Mouse (Mus musculus) heart, adult 8-10 months (tissue): ENCODE measurements around the gene Gm49396. TPM values are rescaled to one million over a fixed set of nuclear protein-coding genes. Genes with fewer than 3 reads are reported as not detected.

Experiments used
- DNase-seq: peaks from one replicate; pipeline ENCODE4 v3.0.0; 2022; ENCODE audit warnings: low spot score
- microRNA-seq: library from miRNA; unstranded; fragments of <30 nt; microRNA quantifications from one replicate; pipeline ENCODE4 v1.2.0, GENCODE M21; 2022
- total RNA-seq, 4 experiments: library from RNA; stranded (reverse); gene quantifications; 2 replicates each; pipeline ENCODE4 v1.2.4; 2022

Gene Gm49396
- total RNA-seq, 4 experiments from 2014 or later = 0.80 to 1.6 (median 1.2) TPM

- peak; percentile 50 for DNase-seq
Measured at GRCm38 (mm10) chr7:30610043-30610442, 46.9 kb downstream of the Gm49396 start.

GRCm38 (mm10) chr7:30612654-30613402 lies 49.7 kb downstream of the Gm49396 start, which contains the start of gene Upk1a:
Upk1a (minus strand) TSS chr7:30612847.
- DNase-seq = no peak

- no peak for DNase-seq
Measured at GRCm38 (mm10) chr7:30613529-30614112, 50.5 kb downstream of the Gm49396 start.

GRCm38 (mm10) chr7:30614454-30614853 lies 51.3 kb downstream of the Gm49396 start:
- no peak for DNase-seq

GRCm38 (mm10) chr7:30615049-30615760 lies 52.1 kb downstream of the Gm49396 start:
- no peak for DNase-seq

Small RNAs within 50 kb of the gene (microRNA-seq; reads per million reads assigned to microRNA genes)
- gene Gm38670 = 8.7 reads per million, percentile 22 among the genes with 10 or more reads in this experiment
- not detected for gene Mir3569

Other genes with a start within 250 kb of the Gm49396 start
- 1 to 10 TPM in 1 of 4 experiments, under 1 TPM in 3; 0.46 to 1.9 (median 0.76) TPM for gene Syne4, start 248.5 kb upstream of the Gm49396 start, total RNA-seq
- gene E130208F15Rik, start 241.6 kb upstream of the Gm49396 start, total RNA-seq = 1 to 10 TPM in 1 of 4 experiments, under 1 TPM in 3; 0.62 to 1.2 (median 0.79) TPM
- gene Sdhaf1, start 239.4 kb upstream of the Gm49396 start, total RNA-seq = 10 to 100 TPM; 14.0 to 16.2 (median 15.1) TPM
- 1 to 10 TPM; 1.3 to 2.4 (median 1.6) TPM for gene Lrfn3, start 200.6 kb upstream of the Gm49396 start, total RNA-seq
- gene Tyrobp, start 149.6 kb upstream of the Gm49396 start, total RNA-seq = 10 to 100 TPM; 13.5 to 26.2 (median 16.5) TPM
- gene Hcst, start 143.5 kb upstream of the Gm49396 start, total RNA-seq = not detected
- gene Nfkbid, start 141.6 kb upstream of the Gm49396 start, total RNA-seq = under 1 TPM in 3 of 4 experiments, not detected in 1; 0.12 to 0.46 (median 0.28) TPM
- gene Aplp1, start 117.8 kb upstream of the Gm49396 start, total RNA-seq = 1 to 10 TPM; 3.2 to 4.2 (median 3.6) TPM
- not detected for gene Kirrel2, start 105.7 kb upstream of the Gm49396 start, total RNA-seq
- not detected for gene Nphs1, start 105.0 kb upstream of the Gm49396 start, total RNA-seq
- gene Prodh2, start 69.7 kb upstream of the Gm49396 start, total RNA-seq = not detected
- gene Arhgap33, start 28.3 kb upstream of the Gm49396 start, total RNA-seq = under 1 TPM; 0.32 to 0.60 (median 0.36) TPM
- gene Hspb6, start 11.2 kb upstream of the Gm49396 start, total RNA-seq = 1,000 to 10,000 TPM in 1 of 4 experiments, 100 to 1,000 TPM in 3; 852 to 1,087 (median 985) TPM
- gene Proser3, start 11.0 kb upstream of the Gm49396 start, total RNA-seq = 1 to 10 TPM; 3.1 to 4.5 (median 3.9) TPM
- gene Lin37, start 3.5 kb upstream of the Gm49396 start, total RNA-seq = 10 to 100 TPM; 13.5 to 21.0 (median 14.6) TPM
- gene U2af1l4, start within 50 bp of the Gm49396 start, total RNA-seq = 10 to 100 TPM; 62.1 to 70.3 (median 67.2) TPM
- 10 to 100 TPM; 82.2 to 90.7 (median 88.5) TPM for gene Psenen, start 283 bp downstream of the Gm49396 start, total RNA-seq
- 1 to 10 TPM in 3 of 4 experiments, not detected in 1; 1.1 to 1.4 (median 1.1) TPM for gene Igflr1, start 2.1 kb downstream of the Gm49396 start, total RNA-seq
- gene Kmt2b, start 25.4 kb downstream of the Gm49396 start, total RNA-seq = 10 to 100 TPM; 14.2 to 19.6 (median 16.2) TPM
- not detected for gene Zbtb32, start 35.6 kb downstream of the Gm49396 start, total RNA-seq
- gene Upk1a, start 49.5 kb downstream of the Gm49396 start, total RNA-seq = under 1 TPM in 1 of 4 experiments, not detected in 3; 0.19 TPM
- gene Cox6b1, start 62.8 kb downstream of the Gm49396 start, total RNA-seq = 1,000 to 10,000 TPM; 4,392 to 5,023 (median 4,762) TPM
- not detected for gene Etv2, start 72.5 kb downstream of the Gm49396 start, total RNA-seq
- gene Rbm42, start 87.0 kb downstream of the Gm49396 start, total RNA-seq = 10 to 100 TPM; 43.9 to 49.9 (median 44.7) TPM
- gene Haus5, start 101.7 kb downstream of the Gm49396 start, total RNA-seq = 1 to 10 TPM; 3.0 to 7.4 (median 6.0) TPM
- under 1 TPM in 1 of 4 experiments, not detected in 3; 0.40 TPM for gene Pmis2, start 108.3 kb downstream of the Gm49396 start, total RNA-seq
- gene 2200002J24Rik, start 135.6 kb downstream of the Gm49396 start, total RNA-seq = under 1 TPM in 1 of 4 experiments, not detected in 3; 0.82 TPM
- gene Atp4a, start 148.9 kb downstream of the Gm49396 start, total RNA-seq = under 1 TPM in 3 of 4 experiments, not detected in 1; 0.09 to 0.28 (median 0.16) TPM
- gene Tmem147, start 166.2 kb downstream of the Gm49396 start, total RNA-seq = 100 to 1,000 TPM; 229 to 268 (median 258) TPM
- not detected for gene Gapdhs, start 180.3 kb downstream of the Gm49396 start, total RNA-seq
- gene Sbsn, start 188.1 kb downstream of the Gm49396 start, total RNA-seq = 1 to 10 TPM; 1.3 to 4.6 (median 3.0) TPM
- 1 to 10 TPM in 3 of 4 experiments, under 1 TPM in 1; 0.82 to 1.7 (median 1.4) TPM for gene Dmkn, start 200.4 kb downstream of the Gm49396 start, total RNA-seq
- not detected for gene Krtdap, start 224.6 kb downstream of the Gm49396 start, total RNA-seq